Mouse (Mus musculus) heart, embryonic 10.5 days (tissue): ENCODE results near the gene Ccdc51. TPM values are rescaled to one million over a fixed set of nuclear protein-coding genes. Genes with fewer than 3 reads are reported as not detected.

Experiments used
- DNase-seq: peaks from one replicate; pipeline ENCODE4 v3.0.0-alpha.2; 2017; ENCODE audit warnings: low spot score
- H3K27ac ChIP-seq: fragments of 300-500 bp; sonication (generic); 2 replicates; pipeline ENCODE4 v1.5.1; 2016; ENCODE audit warnings: mild to moderate bottlenecking
- H3K27me3 ChIP-seq: fragments of 300-500 bp; sonication (generic); 2 replicates; pipeline ENCODE4 v1.6.1; 2016; ENCODE audit warnings: mild to moderate bottlenecking; ENCODE audit not compliant: poor library complexity, insufficient read depth, severe bottlenecking
- H3K36me3 ChIP-seq: fragments of 300-500 bp; sonication (generic); 2 replicates; pipeline ENCODE4 v1.6.1; 2016; ENCODE audit warnings: mild to moderate bottlenecking, moderate library complexity
- H3K4me1 ChIP-seq: fragments of 300-500 bp; sonication (generic); 2 replicates; pipeline ENCODE4 v1.6.1; 2016; ENCODE audit warnings: mild to moderate bottlenecking
- H3K4me3 ChIP-seq: fragments of 300-500 bp; sonication (generic); 2 replicates; pipeline ENCODE4 v1.5.1; 2016; ENCODE audit warnings: mild to moderate bottlenecking, moderate library complexity
- H3K9me3 ChIP-seq: fragments of 300-500 bp; sonication (generic); 2 replicates; pipeline ENCODE4 v1.6.1; 2016; ENCODE audit warnings: mild to moderate bottlenecking, moderate library complexity
- WGBS: fragments of 180-500 bp; shearing (Covaris S2); methylation state at CpG from one replicate; pipeline ENCODE4 v1.1.7; 2016; 5-methylcytosine and 5-hydroxymethylcytosine counted together
- polyA plus RNA-seq: library from polyadenylated mRNA; unstranded; fragments of >200 nt; fragmentation: Nextera tagmentation; extraction: Ambion mirVana; gene quantifications from 2 replicates; pipeline ENCODE4 v1.2.1, GENCODE M21; 2016

Gene Ccdc51
- polyA plus RNA-seq, 1 experiment from 2014 or later, result 19.7 TPM

DNA sequence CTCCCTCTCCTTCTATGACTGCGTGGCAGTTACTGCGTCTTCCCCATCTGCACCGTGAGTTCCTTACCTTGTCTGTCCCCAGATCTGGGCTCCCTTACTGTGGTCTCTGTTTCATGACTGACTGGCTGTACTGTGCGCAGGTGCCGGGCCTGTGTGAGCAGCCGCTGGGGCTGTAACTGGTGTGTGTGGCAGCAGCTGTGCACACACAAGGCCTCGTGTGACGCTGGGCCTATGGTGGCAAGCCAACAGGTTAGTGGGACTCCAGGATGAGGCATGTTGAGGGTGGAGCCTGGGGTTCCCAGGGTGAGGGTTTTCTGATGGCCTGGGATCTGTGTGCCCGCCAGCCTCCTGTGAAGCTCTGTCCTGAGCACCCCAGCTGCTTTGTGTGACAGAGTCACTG, 21.8 kb downstream of the Ccdc51 start:
- Histone ChIP-seq H3K4me1 (peaks cover 37% of the 10 kb centered on the region), H3K27ac (no peak overlapping the region)
- 92% methylated on average over 9 of the region's 9 CpGs for WGBS

DNA sequence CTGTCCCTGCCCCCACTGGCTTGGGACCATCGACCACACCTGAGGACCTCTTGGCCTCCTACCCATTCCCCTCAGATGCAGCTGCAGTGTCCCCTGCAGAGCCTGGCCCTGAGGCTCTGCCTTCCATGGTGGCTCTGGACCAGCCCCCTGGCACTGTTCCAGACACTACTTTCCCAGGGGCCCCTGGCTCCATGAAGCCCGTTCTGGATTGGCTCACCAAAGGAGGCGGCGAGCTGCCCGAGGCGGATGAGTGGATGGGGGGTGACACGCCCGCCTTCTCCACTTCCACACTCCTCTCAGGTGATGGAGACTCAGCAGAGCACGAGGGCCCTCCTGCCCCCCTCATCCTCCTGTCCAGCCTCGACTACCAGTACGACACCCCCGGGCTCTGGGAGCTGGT, 22.7 kb downstream of the Ccdc51 start:
- Histone ChIP-seq H3K9me3 (no peaks in the 10 kb centered on the region), H3K27ac (peak overlapping the region; percentile 37; the same call in 1 of the 2 replicates), H3K36me3 (peaks cover 98% of the 10 kb centered on the region), H3K4me3 (no peak overlapping the region), H3K4me1 (peaks cover 28% of the 10 kb centered on the region), H3K27me3 (no peaks in the 10 kb centered on the region)
- no peak for DNase-seq
- WGBS, result 80% methylated on average over 12 of the region's 12 CpGs

More for the DNA sequence above, 21.8 kb downstream of the Ccdc51 start:
- DNase-seq, result no peak
- H3K36me3 ChIP-seq, result peaks cover 95% of the 10 kb centered on the region
- H3K4me3 ChIP-seq, result no peak overlapping the region
- H3K9me3 ChIP-seq, result no peaks in the 10 kb centered on the region
- no peaks in the 10 kb centered on the region for H3K27me3 ChIP-seq

DNA sequence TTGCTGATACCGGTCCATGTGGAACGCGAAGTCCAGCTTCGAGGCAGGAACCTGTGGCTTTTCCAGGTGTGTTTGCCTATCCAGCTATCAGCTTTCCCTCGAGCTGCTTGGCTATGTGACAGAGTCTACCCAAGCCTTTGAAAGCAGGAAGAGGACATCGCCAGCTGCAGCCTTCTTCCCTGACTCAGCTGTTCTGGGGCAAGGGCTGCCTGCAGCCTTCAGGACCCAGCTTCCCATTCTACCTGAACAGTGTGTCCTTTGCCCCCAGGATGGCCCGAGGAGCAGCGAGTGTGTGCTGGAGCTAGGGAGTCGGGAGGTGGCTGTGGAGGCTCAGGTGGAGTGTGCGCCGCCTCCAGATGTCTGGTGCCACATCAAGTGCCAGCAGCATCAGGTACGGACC, 23.4 kb downstream of the Ccdc51 start:
- peaks cover 98% of the 10 kb centered on the region for H3K36me3 ChIP-seq
- no peak overlapping the region for H3K27ac ChIP-seq
- no peak for DNase-seq
- peaks cover 21% of the 10 kb centered on the region for H3K4me1 ChIP-seq
- H3K27me3 ChIP-seq, result no peaks in the 10 kb centered on the region
- no peak overlapping the region for H3K4me3 ChIP-seq
- WGBS, result 93% methylated on average over 12 of the region's 12 CpGs
- no peaks in the 10 kb centered on the region for H3K9me3 ChIP-seq

DNA sequence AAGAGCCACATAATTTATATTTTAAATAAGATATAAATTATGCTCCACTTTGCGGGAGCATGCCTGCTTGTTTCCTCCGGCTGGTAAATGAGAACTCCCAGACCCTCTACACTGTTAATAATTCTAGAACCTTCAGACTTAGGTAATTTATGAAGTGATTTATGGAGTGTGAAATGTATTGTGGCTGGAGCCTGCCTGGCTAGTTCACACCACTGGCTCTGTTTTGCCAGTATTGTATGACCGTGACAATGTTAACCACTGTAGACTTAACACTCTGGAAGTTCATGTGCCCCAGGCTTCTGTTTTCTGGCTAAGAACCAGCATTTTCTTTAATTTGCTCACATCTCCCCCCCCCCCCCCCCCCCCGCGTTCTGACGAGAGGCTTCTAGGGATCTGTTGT, 25.0 kb downstream of the Ccdc51 start:
- peaks cover 16% of the 10 kb centered on the region for H3K4me1 ChIP-seq
- no peak overlapping the region for H3K27ac ChIP-seq
- H3K27me3 ChIP-seq, result no peaks in the 10 kb centered on the region
- H3K4me3 ChIP-seq, result no peak overlapping the region
- no peaks in the 10 kb centered on the region for H3K9me3 ChIP-seq
- no peak for DNase-seq
- H3K36me3 ChIP-seq, result peaks cover 100% of the 10 kb centered on the region
- WGBS, result 81% methylated on average over 5 of the region's 6 CpGs

DNA sequence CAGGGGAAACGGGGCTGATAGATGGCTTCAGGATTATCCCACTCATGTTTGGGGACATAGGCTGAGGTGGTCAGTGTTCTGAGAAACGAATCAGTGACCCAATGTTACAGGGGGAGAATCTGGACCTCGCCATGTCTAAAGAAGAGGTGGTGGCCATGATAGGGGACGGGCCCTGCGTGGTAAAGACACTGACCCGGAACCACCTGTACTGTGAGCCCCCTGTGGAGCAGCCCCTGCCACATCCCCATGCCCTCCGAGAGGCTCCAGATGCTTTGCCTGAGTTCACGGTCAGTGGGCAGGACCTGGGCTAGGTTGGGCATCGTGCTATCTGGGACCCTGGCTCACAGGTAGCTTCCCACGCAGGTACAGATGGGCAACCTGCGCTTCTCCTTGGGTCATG, 27.9 kb downstream of the Ccdc51 start:
- no peak overlapping the region for H3K27ac ChIP-seq
- peak; percentile 53 for DNase-seq
- no peaks in the 10 kb centered on the region for H3K9me3 ChIP-seq
- H3K4me3 ChIP-seq, result no peak overlapping the region
- peaks cover 2% of the 10 kb centered on the region for H3K4me1 ChIP-seq
- WGBS, result 92% methylated on average over 11 of the region's 11 CpGs
- peaks cover 100% of the 10 kb centered on the region for H3K36me3 ChIP-seq
- H3K27me3 ChIP-seq, result no peaks in the 10 kb centered on the region

DNA sequence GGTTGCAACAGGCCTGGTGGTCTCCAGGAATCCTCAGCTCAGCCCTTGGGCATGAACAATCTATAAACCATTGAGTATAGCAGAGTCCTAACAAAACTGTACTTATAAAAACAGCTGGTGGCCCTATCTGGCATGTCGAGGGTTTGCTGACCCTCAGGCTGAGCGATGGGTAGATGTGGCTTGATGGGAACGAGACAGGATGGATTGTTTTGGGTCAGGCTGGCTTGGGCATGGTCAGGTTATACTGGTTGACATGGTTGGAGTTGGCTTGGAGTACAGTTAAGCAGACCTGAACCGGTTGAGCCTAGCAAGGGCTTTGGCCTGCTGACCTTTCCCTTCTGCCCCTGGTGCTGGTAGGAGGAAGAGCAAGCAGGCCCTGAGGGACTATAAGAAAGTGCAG, 28.8 kb downstream of the Ccdc51 start:
- peaks cover 100% of the 10 kb centered on the region for H3K36me3 ChIP-seq
- no peaks in the 10 kb centered on the region for H3K27me3 ChIP-seq
- no peaks in the 10 kb centered on the region for H3K4me1 ChIP-seq
- no peak overlapping the region for H3K27ac ChIP-seq
- WGBS, result 86% methylated on average over 4 of the region's 4 CpGs
- H3K9me3 ChIP-seq, result no peaks in the 10 kb centered on the region
- no peak overlapping the region for H3K4me3 ChIP-seq
- DNase-seq, result peak; percentile 61

DNA sequence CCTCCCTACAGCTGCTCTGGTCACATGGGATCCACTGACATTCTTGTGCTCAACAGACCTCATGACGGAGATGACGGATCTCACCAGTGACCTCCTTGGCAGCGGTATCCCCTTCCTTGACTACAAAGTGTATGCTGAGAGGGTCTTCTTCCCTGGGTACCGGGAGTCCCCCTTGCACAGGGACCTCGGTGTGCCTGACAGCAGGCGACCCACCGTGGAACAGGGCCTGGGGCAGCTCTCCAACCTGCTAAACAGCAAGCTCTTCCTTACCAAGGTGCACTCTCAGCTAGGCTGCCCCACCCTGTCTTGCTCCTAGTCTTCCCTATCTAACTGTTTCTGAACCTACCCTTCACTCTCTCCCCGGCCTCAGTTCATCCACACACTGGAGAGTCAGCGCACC, 29.3 kb downstream of the Ccdc51 start:
- peak; percentile 69 for DNase-seq
- no peak overlapping the region for H3K4me3 ChIP-seq
- peaks cover 100% of the 10 kb centered on the region for H3K36me3 ChIP-seq
- no peaks in the 10 kb centered on the region for H3K4me1 ChIP-seq
- WGBS, result 90% methylated on average over 9 of the region's 9 CpGs
- H3K27me3 ChIP-seq, result no peaks in the 10 kb centered on the region
- no peaks in the 10 kb centered on the region for H3K9me3 ChIP-seq
- no peak overlapping the region for H3K27ac ChIP-seq

DNA sequence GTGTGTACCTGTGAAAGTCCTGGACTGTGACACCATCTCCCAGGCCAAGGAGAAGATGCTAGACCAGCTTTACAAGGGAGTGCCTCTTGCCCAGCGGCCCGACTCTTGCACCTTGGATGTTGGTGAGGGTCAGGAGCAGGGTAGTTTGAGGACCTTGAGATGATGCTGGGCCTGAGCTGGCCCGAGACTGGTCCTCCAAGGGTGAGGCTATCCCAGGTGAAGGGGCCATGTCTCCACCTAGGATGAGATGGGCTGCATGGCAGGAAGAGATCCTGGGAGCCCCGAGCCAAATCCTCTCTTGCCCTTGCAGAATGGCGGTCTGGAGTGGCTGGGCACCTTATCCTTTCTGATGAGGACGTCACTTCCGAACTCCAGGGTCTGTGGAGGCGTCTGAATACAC, 31.0 kb downstream of the Ccdc51 start:
- no peaks in the 10 kb centered on the region for H3K9me3 ChIP-seq
- H3K27ac ChIP-seq, result no peak overlapping the region
- peak; percentile 70 for DNase-seq
- H3K36me3 ChIP-seq, result peaks cover 100% of the 10 kb centered on the region
- no peaks in the 10 kb centered on the region for H3K4me1 ChIP-seq
- no peaks in the 10 kb centered on the region for H3K27me3 ChIP-seq
- no peak overlapping the region for H3K4me3 ChIP-seq
- WGBS, result 85% methylated on average over 8 of the region's 8 CpGs

DNA sequence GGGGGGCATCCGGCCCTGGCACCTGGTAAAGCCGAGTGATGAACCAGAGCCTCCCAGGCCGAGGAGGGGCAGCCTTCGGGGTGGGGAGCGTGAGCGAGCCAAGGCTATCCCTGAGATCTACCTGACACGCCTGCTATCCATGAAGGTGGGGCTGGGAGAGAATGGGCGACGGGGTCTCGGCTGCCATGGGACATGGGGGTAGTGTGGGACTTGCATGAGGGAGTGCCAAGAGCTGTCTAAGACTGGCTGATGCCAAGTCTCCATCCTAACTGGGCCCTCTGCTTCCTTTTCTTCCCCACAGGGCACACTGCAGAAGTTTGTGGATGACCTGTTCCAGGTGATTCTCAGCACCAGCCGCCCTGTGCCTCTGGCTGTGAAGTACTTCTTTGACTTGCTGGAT, 32.0 kb downstream of the Ccdc51 start:
- WGBS, result 90% methylated on average over 11 of the region's 11 CpGs
- Histone ChIP-seq H3K27ac (no peak overlapping the region), H3K9me3 (no peaks in the 10 kb centered on the region), H3K27me3 (no peaks in the 10 kb centered on the region), H3K4me3 (no peak overlapping the region), H3K4me1 (no peaks in the 10 kb centered on the region), H3K36me3 (peaks cover 100% of the 10 kb centered on the region)
- peak; percentile 71 for DNase-seq

DNA sequence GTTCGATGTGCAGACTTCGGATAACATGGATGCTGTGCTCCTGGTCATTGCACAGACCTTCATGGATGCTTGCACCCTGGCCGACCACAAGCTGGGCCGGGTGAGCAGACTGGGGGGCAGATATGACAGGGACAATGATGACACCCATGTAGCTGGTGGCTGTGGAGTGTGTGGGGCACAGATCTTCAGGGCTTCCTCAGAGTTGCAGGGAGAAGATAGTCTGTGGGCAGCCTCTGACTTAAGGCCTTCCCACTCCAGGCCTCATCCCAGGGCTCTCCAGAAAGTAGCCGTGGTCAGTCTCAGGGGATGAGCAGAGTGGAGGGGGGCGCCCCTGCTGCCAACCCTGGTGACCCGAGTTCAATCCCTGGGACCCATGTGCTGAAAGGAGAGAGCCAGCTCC, 32.6 kb downstream of the Ccdc51 start:
- Histone ChIP-seq H3K9me3 (no peaks in the 10 kb centered on the region), H3K27ac (no peak overlapping the region), H3K27me3 (no peaks in the 10 kb centered on the region), H3K4me3 (no peak overlapping the region), H3K4me1 (no peaks in the 10 kb centered on the region), H3K36me3 (peaks cover 96% of the 10 kb centered on the region)
- WGBS, result 85% methylated on average over 7 of the region's 7 CpGs
- no peak for DNase-seq

DNA sequence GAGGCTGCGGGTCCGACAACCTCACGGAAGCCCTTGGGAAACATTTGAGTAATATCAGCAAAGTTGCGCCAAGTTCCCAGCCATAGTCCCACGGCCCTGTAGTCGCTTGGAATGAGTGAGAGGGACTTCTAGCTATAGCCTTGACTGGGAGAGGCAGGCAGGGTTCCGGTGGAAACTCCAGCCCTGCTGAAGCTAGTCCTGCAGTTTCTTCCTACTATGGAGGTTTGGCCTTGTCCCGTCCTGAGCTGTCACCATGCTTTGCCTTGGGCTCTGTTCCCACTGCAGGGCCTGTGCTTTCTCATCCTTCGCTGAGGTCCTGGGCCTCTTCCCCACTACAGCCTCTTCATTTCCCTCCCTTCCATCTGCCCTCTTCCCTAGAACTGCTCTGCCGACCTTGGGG, 33.9 kb downstream of the Ccdc51 start:
- no peaks in the 10 kb centered on the region for H3K9me3 ChIP-seq
- peaks cover 84% of the 10 kb centered on the region for H3K36me3 ChIP-seq
- no peaks in the 10 kb centered on the region for H3K4me1 ChIP-seq
- H3K27me3 ChIP-seq, result no peaks in the 10 kb centered on the region
- WGBS, result 92% methylated on average over 10 of the region's 10 CpGs
- no peak for DNase-seq
- H3K27ac ChIP-seq, result no peak overlapping the region
- H3K4me3 ChIP-seq, result no peak overlapping the region

DNA sequence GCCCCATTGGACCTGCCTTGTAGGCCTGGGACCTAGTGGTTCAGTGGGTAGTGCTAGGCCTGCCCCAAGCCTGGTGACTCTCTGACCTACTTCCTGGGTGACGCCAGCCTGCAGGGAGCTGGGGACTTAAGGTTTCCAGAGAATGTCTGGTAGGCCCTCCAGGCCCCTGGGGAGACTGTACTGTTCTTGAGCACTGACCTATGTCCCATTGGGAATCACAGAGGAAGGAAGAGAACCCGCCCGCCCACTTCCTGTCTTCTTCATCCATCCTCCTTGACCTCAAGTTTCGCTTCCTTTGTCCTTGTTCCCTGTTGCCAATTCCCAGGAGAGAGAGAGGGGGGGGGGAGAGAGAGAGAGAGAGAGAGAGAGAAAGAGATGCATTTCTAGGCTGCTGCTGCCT, 35.8 kb downstream of the Ccdc51 start:
- Histone ChIP-seq H3K27me3 (no peaks in the 10 kb centered on the region), H3K4me1 (peaks cover 4% of the 10 kb centered on the region; the same call in 1 of the 2 replicates), H3K9me3 (no peaks in the 10 kb centered on the region), H3K36me3 (peaks cover 65% of the 10 kb centered on the region), H3K27ac (no peak overlapping the region), H3K4me3 (no peak overlapping the region)
- no peak for DNase-seq
- 72% methylated on average over 4 of the region's 4 CpGs for WGBS

DNA sequence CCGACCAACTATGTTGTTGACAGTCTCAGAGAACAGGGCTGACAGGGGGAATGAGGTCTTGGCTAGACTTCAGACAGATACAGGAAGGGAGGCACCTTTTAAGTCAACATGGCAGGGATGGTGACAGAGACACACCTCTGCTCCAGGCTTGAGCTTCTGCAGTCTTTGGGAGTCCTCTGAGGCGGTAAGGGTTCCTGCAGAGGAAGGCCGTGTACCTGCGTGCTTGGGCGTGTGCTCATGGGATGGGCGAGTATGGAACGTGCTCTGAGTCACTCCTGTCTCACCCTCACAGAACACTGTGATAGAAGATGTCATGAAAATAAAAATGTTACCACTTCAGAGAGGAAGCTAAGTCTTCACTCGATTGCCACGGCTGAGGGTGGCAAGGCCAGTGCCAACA, 37.3 kb downstream of the Ccdc51 start:
- Histone ChIP-seq H3K9me3 (no peaks in the 10 kb centered on the region), H3K36me3 (peaks cover 50% of the 10 kb centered on the region), H3K4me3 (no peak overlapping the region), H3K27me3 (no peaks in the 10 kb centered on the region), H3K27ac (no peak overlapping the region), H3K4me1 (peaks cover 9% of the 10 kb centered on the region; the same call in 1 of the 2 replicates)
- 82% methylated on average over 9 of the region's 9 CpGs for WGBS
- no peak for DNase-seq

DNA sequence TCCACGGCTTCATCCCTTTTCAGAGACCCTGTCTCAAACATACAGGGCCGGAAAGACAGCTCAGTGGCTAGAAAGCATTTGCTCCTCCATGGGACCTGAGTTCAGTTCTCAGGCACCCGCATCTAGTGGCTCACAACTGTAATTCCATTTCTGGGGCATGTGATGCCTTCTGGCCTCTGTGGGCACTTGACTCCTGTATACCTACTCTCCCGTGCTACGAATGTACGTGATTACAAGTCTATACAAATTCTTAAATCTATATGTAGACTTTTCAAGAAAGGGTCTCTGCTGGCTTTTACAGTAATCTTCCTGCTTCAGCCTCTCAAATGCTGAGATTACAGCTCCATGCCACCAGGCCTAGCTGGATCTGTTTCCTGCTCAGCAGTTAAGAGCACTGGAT, 38.7 kb downstream of the Ccdc51 start:
- no peak for DNase-seq
- H3K4me1 ChIP-seq, result peaks cover 9% of the 10 kb centered on the region; the same call in 1 of the 2 replicates
- no peak overlapping the region for H3K4me3 ChIP-seq
- no peak overlapping the region for H3K27ac ChIP-seq
- WGBS, result 82% methylated on average over 6 of the region's 6 CpGs
- H3K36me3 ChIP-seq, result peaks cover 36% of the 10 kb centered on the region
- no peaks in the 10 kb centered on the region for H3K27me3 ChIP-seq
- H3K9me3 ChIP-seq, result no peaks in the 10 kb centered on the region
